Mouse (Mus musculus) gastrocnemius, adult 18-20 months (tissue): Measurements from ENCODE around the gene Dexi. TPM values are rescaled to one million over a fixed set of nuclear protein-coding genes. Genes with fewer than 3 reads are reported as not detected.

Experiments used
- DNase-seq: peaks from one replicate; pipeline ENCODE4 v3.0.0; 2021; ENCODE audit warnings: low spot score
- long read RNA-seq, 2 experiments: library from polyadenylated mRNA; stranded (forward); transcript quantifications; one replicate each; pipeline ENCODE4 v2.0.0; 2021
- total RNA-seq, 2 experiments: library from RNA; stranded (reverse); gene quantifications; 2 replicates each; pipeline ENCODE4 v1.2.3; 2021

Gene Dexi
- 10 to 100 TPM; 48.8 to 50.3 TPM for total RNA-seq
- long read RNA-seq, experiment 1, transcript Dexi-201 (2 exons, 1,389 nt), result major isoform, 66 of 88 reads
- long read RNA-seq, experiment 1, partial matches to known transcripts, result 7 of 88 reads
- long read RNA-seq, experiment 1, other reads (novel, unspliced or antisense), result 15 of 88 reads
- long read RNA-seq, experiment 2, transcript Dexi-201 (2 exons, 1,389 nt), result major isoform, 54 of 73 reads
- long read RNA-seq, experiment 2, partial matches to known transcripts, result 1 of 73 reads
- long read RNA-seq, experiment 2, other reads (novel, unspliced or antisense), result 18 of 73 reads

DNA sequence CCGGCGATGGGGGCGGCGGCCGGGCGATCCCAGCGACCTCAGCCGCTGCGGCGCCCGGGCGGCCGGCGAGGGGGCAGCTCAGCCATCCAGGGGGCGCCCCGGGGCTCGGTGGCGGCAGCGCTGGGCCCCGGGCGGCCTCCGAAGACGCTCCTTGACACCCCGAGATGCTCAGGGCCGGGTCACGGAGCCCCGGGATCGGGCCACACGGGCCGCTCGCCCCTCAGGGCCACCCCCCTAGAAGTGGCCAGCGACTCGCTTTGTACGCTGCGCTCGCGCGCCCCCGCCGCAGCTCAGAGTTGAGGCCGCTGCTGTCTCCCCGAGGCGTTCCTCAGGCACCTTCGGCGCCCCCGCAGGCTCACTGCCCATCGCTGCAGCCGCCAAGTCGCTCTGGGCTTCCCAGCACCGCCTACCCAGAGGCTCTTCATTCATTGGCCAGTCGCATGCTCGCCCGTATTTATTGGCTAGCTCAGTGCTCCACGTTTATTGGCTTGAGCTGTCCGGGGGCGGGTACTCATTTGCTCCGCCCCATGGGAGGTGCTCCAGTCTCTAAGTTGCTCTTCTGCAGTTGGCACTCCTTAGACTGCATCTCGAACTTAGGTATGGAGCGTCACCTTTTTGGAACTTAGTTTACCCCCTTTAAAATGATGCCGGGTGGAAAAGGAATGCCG is at the start of gene Dexi:
Gene Dexi (minus strand): TSS at position 357 of the 668 bp plus-strand sequence.
- DNase-seq, result peak; percentile 97

DNA sequence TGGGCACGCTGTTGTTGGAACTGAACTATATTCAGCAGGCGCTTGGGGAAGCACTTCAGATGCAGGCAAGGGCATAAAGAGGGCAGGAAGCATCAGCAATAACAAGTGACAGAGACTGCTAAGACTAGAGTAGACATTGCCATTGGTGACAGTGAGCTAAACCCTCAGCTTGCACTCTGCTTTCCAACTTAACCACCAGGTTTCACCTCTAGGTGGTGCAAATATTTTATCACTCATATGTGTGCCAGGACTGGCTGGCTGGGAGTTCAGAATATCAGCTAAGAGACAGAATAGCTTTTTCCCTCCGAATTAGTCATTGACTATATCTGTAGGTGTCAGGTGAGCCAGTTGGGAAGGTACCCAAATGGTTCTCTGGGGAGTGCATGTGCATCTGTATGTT is 43.7 kb upstream of the Dexi start:
- DNase-seq, result no peak

DNA sequence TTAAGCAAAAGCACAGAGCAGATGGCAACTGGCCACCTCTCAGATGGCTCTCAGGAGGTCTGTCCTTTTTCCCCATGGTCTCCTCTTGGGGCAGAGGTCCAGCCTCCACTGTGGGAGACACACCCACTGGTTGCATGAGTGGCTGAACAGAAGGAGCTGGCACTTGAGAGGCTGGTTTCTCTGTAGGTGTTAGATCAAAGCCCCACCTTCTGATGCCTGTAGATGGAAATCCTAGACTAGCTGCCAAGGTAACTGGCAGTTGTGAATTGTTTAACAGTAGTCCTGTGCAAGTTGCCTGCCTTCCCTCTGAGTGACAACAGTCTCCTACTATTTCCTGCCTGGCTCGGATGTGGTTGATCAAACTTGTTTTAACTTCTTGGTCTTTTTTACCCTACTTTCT is 42.3 kb upstream of the Dexi start:
- DNase-seq, result no peak

DNA sequence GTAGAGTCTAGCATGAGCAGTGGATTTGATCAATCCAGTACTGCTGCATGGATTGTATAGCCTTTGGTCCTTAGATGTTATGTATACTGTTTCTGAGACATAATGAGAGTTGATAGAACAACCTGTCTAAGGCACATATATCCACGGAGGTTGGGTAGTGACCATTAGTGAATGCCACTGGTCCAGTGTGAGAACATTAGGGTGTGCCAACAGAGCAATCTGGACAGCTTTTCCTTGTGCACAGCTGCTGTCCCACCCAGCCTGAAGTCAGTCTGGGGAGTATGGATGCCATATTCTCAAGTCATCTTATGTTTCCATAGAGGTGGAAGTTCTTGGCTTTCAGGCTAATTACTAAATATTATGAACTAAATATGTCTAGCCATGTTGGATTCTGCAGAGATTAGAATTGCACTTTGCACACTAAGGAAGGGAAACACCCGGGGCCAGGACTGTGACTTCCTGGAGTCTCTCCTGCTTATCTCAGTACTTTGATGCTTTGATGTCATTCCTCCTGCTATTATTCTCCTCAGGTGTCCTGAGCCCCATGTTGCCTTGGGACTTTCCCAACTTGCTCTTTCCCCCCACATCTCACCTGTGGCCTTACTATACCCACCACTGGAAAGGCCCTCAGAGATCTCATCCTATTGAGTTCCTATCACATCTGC is 38.5 kb upstream of the Dexi start:
- no peak for DNase-seq

DNA sequence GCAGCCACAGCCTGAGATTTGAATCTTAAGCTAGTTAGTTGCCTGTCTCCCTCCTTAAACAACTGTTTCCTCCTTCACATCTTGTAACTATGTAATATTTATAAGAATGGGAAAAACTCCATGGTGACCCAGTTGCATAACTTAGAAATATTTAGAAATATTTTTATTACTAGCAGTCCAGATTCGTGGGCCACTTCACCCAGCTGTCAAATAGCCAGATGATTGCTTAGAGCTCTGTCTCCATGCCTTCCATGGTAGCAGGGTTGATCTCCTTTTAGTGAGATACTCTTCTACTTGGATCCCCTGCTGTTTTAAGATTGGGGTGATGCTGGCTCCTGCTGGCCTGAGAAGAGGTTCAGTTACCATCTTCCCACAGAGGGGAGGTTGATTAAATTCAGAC is 35.5 kb upstream of the Dexi start:
- no peak for DNase-seq

DNA sequence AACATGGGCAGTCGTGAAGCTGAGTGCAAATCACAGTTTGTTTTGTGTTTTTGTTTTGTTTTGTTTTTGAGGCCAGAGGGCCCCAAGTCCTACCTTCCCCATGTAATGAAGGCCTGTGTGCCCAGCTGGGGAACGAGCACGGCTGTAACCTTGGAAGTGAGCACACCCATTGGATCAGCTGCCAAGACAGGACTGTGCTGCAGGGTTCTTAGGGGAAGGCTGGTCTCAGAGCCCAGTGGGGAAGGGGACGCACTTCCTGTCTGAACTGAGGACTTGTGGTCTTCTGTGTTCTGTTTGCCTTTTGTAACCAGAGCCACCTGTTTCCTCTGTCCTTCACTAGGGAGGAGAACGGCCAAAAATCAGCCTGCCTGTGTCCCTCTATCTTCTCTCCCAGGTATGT is 34.7 kb upstream of the Dexi start:
- no peak for DNase-seq

DNA sequence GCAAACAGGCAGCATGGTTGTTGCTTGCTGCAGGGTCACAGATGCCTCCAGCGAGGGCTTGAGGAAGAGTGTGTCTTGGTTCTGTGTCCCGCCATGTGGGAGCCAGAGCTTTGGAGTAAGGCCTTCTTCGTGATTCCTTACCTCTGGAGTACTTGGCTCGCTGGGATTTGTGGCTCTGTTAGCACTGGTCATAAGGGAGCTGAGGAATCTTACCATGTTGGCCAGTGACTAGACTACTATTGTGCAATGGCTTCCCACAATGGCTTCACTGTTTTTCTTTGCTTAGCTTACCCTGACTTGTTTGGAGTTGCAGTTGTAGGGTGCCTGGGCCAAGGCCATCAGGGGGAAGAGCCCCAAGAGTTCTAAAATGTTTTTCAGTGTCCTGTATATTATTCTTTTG is 33.1 kb upstream of the Dexi start:
- DNase-seq, result no peak

DNA sequence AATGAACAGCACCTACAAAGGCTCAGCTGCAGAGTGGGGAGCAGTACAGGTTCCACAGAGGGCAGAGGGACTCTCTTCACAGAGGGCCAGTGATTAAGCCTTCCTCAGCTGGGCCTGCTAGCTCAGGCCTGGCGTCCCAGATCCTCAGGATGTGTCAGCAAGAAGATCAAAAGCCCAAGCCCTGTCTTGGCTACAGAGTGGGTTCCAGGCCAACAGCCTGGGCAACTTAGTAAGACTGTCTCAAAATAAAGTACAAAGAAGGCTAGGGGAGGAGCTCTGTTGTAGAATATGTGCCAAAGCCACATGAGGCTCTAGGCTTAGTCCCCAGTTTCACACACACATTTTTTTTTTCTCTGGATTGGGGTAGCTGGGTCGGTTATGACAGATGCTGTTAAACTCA is 32.1 kb upstream of the Dexi start:
- DNase-seq, result peak; percentile 57

DNA sequence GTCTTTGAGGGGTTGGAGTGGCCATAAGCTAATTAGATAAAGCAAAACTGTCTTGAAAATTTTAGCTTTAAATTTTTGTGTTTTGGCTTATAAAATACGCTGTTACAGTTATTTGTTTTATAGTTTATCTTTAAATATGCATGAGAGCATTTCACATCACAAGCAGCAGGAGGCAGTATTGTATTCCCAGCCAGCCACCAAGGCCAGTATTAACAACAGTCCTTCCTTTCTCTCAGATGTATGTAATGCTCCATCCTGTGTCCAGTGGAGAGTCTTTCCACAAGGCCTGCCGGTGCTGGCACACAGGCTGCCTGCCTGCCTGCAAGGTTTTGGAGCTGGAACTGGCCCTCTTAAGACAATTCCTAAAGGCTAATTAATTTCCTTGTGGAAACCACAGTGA is 29.0 kb upstream of the Dexi start:
- no peak for DNase-seq

DNA sequence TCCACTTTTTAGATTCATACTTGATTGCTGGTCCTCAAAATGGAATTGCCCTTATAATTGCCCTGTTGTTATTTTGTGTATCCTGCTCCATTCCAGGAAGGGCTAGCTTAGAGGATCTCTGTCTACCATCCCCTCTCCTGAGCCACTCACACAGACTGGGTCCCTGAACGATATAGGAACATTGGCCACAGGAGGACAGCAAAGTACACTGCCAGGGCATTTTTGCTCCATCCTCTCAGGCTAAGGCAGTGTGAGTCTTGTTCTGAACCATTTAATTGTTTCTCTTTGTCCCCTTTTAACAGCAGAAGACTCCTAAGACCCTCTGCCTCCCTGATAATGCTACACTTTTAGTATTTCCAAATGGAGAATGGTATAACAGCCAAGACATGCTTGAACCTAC is 27.9 kb upstream of the Dexi start:
- DNase-seq, result peak; percentile 64

DNA sequence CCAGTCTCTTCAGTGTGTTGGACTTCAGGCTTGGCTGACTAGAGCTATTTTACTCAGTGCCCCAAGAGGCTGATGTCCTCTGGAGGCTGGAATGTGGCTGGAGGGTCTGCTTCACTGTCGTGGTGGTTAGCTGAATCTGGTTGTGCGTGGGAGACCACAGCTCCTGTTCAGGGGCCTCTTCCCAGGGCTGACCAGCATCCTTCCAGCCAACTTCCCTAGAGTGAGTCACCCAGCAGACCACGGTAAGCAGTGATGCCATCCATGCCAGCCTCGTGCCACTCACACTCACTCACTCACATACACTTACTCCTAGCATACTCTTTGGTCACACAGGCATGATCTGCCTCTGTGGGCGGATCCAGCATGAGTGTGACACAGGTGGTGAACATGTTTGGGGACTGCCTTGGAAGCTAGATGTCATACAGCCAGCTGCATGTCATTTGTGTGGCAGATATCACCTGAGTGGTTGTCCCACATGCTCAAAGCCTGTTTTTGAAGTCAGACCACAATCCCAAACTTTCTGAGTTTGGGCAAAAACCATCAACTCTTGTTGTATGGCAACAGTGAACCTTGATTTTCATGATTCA is 27.0 kb upstream of the Dexi start:
- no peak for DNase-seq

DNA sequence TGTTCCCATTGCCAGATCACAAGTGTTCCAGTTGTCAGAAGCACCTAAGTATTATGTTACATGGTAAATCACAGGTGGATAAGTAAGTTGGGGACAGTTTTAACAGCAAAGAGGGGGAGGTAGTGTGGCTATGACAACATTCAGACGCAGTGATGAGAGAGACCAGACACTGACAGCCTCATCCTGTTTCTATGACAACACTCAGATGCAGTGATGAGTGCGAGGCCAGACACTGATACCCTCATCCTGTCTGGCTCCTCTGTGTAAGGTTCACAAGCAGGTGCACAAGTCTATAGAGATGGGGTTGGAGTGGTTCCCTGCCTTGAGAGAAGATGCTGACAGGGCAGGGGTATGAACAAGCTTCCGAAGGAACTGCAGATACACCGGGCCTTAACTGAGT is 24.3 kb upstream of the Dexi start:
- no peak for DNase-seq

DNA sequence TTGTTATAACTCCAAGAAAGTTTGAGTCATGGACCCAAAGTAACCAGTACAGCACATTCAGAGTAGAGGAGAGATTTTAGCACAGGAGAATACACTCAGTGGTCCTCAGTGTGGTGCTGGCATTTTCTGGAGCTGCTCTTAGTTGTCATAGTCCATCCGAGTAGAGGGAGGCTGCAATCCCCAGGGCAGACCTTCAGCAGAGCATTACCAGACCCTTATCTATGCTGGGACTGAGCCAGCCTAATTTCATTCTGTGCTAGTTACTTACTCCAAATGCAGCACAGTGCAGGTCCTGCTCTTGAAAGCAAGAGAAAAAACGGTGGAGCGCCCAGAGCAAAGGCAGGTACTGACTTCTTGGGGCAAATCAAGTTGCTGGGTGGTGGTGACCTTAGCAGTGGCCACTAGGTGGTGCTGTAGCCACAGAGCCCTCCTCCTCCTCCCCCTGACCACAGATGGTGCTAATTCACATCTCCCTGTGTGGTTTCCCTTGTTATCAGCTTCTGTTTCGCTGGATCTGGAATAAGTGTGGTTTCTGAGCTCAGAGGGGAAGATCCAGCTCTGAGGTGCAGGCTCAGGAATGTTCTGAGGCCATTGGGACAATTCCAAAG is 22.5 kb upstream of the Dexi start:
- DNase-seq, result peak; percentile 77

DNA sequence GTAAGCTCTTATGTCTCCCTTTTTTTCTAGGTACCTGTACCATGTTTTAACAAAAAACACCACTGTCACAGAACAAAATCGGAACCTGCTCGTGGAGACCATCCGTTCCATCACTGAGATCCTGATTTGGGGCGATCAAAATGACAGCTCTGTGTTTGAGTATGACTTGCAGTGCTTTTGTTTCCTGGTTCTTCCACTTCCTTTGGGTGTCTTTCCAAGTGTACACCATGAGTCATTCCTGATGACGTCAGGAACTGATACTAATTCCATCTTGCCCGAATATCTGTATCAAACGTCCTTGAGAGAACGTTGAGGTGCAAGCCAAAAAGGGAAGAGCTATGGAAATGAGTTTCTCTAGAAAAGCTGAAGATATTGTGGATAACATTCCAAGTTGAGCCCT is 17.1 kb upstream of the Dexi start:
- no peak for DNase-seq

DNA sequence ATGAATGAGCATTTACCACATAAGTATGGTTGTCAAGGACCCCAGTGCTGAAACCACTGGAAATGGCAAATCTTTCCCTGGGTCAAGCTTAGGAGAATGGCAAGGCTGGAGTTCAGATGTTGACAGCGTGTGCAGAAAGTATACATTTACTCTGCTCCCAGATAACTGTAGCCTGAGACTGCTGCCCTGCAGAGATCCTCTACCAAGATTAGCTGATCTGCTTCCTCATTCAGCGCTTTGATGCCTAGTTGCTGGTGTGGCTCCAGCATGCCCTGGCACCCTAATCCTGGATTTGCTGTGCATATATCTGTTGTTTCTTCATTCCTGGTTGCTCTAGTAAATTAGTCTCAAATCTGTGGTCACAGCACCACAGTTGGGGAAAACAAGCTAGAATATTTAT is 11.0 kb upstream of the Dexi start:
- no peak for DNase-seq

DNA sequence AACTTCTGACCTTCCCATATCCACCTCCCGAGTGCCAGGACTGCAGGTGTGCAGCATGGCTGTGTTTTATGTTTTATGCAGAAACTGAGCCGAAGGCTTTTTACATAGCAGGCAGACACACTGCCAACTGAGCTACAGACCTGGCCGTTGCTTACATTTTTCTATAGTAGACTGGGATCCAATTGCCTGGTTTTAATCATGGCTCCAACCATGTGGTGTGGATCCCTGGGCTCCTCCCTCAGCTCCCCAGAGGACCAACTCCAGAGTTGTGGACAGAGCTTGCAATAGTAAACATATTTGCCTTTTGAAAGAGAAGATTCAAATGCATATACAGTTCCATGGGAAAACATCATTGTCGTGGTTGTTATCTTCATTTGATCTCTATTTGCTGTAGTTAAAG is 8.7 kb upstream of the Dexi start:
- no peak for DNase-seq

DNA sequence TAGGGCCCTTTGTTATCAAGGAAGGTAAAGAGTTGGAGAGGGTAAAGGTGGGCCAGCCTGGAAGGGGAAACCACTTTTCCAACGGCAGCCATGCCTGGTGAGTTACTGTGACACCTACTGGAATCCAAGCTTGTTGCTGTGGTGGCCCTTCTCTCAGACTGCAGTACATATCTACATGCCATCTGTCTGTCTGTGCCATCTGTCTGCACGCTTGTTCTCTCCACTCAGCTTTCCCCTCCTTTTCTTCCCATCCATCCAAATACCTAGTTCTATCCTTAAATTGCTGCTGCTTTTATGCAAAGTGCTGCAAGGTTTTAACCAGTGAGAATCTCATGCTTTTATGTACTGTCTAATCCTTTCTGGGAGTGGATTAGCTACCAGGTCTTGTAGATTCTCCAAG is 6.7 kb upstream of the Dexi start:
- no peak for DNase-seq

DNA sequence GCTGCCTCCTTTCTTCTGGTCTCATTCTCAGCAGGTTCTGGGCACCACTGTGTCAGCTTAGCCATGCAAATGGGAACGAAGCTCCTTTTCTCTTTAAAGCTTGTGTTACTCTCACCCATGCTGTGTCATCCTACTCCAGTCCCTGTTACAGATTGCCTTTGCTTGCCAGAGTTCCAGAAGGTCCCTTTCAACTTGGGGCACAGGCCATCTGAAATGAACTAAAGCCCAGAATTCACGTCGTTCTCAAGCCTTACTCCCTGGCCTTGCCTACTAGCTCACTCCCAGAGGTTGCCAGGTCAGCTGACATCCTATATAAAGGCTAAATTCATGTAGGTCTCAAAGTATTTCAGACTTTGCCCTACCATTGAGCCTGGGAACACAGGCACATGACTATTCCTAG is 6.1 kb upstream of the Dexi start:
- DNase-seq, result no peak

DNA sequence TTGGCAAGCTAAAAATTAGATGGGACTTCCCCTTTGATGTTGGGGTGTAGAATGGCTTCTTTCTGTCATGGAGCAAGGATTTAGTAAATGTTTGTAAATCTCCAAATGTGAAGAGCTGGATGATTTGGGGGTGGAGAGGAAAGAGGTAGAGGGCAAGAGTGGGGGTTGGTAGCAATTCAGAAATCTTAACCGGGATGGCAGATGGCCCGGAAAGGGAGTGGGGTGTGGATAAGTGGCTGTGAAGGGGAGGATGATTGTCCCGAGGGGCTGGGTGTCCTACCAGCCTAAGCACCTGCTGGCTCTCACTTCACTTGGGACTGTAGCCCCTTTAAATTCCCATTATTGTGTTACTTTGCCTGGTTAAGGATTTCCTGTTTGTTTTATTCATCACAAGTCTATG is 4.0 kb upstream of the Dexi start:
- no peak for DNase-seq

DNA sequence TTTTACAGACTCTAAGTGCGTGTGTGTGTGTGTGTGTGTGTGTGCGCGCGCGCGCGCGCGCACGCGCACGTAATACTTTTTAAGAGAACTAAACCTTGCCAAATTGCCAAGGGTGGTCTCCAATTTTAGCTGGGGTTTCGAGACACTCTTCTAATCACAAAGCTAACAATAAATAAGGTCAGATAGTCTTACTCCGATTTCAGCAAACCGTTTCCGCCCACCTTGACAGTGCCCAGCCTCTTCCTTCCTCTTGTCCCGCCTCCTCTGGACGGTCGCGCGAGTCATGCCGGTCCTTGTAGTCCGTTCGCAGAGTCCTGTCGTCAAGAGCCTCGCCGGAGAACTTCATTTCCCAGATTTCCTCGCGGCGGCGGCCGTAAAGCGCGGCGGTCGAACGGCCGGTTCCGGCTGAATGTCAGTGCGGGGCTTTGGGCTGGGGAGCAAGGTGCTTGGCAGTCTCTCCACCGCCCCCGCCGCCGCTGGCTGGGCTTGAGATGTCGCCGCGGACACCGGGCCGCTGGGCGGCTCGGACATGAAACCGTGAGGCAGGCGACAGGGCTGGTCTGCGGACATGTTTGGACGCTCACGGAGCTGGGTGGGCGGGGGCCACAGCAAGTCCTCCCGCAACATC is 2.3 kb upstream of the Dexi start, which contains the start of gene Clec16a:
Gene Clec16a (plus strand): TSS at position 345 of the 628 bp plus-strand sequence.
- DNase-seq, result peak; percentile 98

DNA sequence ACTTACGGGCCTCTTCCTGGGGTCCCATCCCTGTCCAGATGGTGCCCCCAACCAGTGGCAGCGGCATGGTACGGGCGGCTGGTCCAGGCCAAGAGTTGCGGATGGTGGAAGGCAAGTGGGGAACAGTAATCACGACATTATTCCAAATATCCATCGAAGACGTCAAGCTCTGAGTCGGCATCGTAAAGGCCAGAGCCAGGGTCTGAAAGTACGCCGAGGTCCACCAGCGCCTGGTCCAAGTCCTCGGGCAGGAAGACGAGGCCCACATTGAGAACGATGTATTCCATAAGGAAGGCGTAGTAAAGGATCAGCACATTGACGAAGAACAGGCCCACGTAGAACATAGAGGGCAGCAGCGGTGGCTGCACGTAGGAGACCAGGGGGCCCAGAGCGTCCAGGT is 588 bp downstream of the Dexi start:
- DNase-seq, result no peak

DNA sequence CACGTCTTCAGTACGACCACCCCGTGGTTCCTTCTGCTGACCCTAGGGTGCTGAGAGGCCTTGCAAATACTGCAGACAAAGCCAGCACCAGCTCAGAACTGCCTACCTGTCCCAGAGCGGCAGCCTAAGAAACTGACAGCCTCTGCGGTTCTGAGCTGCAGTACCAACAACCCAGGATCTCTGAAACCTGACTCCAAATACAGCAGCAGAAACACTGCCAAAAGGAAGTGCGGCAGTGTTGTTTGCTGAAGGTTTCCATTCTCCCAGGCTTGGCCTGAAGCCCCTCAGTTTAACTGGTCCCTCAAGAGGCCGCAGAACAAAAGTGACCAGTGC is 1.3 kb downstream of the Dexi start:
- no peak for DNase-seq
